Comparison of ENCODE assay signal across 20 mouse cellular contexts in genomic region chr12:112538356-112538755, GRCm38 (mm10). TPM values are rescaled to one million over a fixed set of nuclear protein-coding genes. Genes with fewer than 3 reads are reported as not detected.
"Had no signal": no experiment of that assay in that cellular context is flagged by ENCODE, and none has a peak within 500 bp of the region (broad histone marks: within the 10 kb centered on the region; RNA-seq: fewer than 3 reads in every experiment).

No protein-coding gene starts in this region.

- DNase-seq: cerebellum, adult 9-11 months; cerebellum, postnatal 10 days; cerebellum, postnatal 14 days; cerebellum, postnatal 25 days; cerebellum, postnatal 36 days; embryo, embryonic 11 days; forebrain, postnatal 0 days; gastrocnemius, adult 2 months; gastrocnemius, postnatal 10 days; gastrocnemius, postnatal 14 days; gastrocnemius, postnatal 25 days; gastrocnemius, postnatal 36 days; heart, adult 11 months; heart, adult 18-20 months; heart, adult 2 months had no signal

RNA-seq across cellular contexts. Expression of gene Tmem179, which starts 21.8 kb away (rescaled TPM):
- total RNA-seq: common myeloid progenitor, adult 5-6 weeks; gastrocnemius, adult 18-20 months; gastrocnemius, adult 2 months; gastrocnemius, adult 8-10 months; gastrocnemius, postnatal 14 days; gastrocnemius, postnatal 36 days; granulocyte monocyte progenitor cell, adult 5-6 weeks; heart, adult 2 months; heart, adult 8-10 months had no signal

RNA-seq across cellular contexts. Expression of gene A530016L24Rik, which starts 49.1 kb away (rescaled TPM):
- total RNA-seq: common myeloid progenitor, adult 5-6 weeks; granulocyte monocyte progenitor cell, adult 5-6 weeks had no signal
